Mouse (Mus musculus) left cerebral cortex, adult 9 months (tissue): ENCODE data around the gene Gpx7.
"Not testable (repeated sequence)": the region's sequence is repeated elsewhere in the genome, so short reads cannot be mapped to it uniquely, and the experiment has no call there.

Experiments used
- DNase-seq, 2 experiments: peaks; one replicate each; pipeline ENCODE4 v3.0.0; 2022; ENCODE audit warnings: low spot score in 2 of 2

Gpx7 gene

DNA sequence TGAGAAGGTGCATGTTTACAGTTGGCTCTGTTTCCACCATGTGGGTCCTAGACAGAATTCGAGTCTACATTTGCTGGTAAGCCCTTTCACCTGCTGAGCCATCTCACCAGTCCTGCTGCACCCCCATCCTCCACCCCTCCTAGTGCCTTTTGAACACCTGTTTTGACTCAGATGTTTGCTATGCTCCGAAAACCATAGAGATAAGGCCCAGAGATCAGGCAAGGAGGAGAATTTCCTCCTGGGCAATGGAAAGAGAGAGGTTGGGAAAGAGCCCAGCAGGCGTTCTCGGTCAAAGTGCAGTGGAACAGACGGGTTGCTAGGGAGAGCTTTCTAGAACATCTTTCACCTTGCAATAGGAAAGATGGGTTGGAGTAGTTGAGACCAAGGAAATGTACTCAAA, 15.6 kb downstream of the Gpx7 start:
- DNase-seq, result no peak

DNA sequence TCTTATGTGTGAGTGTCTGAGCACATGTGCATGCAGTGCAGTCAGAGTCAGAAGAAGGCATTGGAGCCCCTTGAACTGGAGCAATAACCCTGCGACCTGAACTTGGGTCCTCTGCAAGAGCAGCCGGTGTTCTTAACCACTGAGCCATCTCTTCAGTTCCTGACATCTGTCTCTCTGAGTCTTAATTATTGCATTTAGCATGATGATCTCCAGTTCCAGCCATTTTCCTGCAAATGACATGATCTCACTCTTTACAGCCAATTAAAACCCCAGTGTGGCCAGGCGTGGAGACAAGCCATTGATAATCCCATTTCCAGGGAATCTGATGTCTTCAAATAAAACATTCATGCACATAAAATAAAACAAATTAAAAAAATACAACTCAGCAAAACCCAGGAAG, 18.0 kb downstream of the Gpx7 start:
- DNase-seq, result no peak

DNA sequence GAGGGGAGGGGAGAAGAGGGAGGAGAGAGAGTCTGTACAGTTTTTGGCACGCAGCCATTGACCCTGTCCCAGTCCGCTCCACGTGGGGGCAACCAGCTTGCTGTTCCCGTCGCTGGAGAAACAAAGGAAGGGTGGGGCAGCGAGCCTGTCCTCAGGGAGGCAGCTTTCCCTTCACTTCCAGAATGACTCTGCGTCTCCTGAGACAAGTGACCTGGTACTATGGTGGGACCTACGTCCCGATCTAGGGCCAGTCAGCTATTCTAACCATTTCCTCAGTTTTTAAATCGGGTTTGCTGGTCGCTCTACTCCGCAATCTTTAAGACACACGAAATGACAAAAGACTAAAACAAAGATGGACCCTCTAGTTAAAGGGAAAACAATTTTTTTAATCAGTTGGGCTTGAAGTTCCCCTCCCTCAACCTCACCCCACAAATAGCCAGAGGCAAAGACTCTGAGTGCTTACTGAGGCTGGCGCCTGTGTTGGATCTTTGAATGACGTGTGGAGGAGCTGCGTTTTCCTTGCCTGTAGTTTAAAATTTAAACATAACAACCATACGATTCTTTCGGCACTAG, 19.0 kb downstream of the Gpx7 start:
- DNase-seq, result peak in 1 of 2 experiments; percentile 10

DNA sequence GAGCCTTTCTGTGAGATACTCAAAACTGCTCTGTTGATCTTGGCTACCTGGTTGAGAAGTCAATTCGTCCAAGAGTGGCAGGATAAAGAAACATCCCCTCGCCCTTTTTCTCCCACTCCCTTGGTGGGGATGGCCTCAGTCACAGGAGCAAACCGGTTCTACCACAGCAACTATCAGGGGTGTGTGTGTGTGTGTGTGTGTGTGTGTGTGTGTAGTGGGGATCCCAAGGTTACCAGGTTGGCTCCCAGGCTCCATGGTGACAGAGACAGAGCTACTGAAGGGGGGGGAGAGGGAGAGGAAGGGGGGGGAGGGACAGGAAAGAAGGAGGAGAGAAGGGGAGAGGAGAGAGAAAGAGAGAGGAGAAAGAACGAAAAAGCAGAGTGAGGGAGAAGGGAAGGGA, 19.7 kb downstream of the Gpx7 start:
- DNase-seq, result no peak

DNA sequence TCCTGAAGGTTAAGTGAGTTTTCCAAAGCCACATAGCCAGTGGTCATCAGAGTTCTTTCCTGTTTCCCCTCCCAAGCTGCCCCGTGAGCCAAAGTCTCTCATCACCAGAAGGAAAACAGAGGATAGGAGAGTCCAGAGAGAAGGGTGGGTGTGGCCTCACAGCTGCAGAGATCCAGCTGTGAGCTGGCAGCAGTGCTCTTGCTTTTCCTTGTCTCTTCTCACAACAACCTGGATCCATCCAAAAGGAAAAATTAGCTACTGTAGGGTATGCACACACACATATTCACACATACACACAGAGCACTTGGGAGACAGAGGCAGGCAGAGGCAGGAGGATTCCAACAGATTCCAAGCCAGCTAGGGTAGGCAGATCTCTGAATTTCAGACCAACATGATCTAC, 20.7 kb downstream of the Gpx7 start:
- no peak for DNase-seq

DNA sequence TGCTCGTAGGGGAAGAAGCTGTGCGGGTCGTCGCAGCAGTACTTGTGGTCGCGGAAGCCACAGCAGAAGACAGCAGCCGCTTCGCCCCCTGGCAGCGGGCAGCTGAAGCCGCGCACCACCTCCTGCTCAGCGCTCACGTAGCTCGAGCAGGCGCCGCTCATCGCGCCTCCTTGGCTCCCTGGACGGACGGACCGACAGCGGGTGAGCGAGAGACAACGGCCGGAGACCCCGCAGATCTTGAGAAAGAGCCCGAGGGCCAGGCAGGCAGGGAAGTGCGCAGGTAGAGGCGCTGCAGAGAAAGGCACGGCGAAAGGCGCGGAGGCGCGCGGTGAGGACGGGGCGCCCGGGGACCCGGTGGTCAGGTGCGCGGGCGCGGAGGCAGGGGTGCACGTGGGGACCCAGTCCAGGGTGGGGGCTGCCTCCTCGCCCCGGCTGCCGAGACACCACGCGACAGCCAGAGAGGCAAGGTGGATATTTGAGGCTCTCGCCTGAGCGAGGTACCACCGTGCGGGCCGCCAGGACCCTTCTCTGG, 23.5 kb downstream of the Gpx7 start, which contains the start of gene Shisal2a:
TSS of gene Shisal2a (minus strand) at position 167 of the 532 bp plus-strand sequence.
- no peak for DNase-seq

DNA sequence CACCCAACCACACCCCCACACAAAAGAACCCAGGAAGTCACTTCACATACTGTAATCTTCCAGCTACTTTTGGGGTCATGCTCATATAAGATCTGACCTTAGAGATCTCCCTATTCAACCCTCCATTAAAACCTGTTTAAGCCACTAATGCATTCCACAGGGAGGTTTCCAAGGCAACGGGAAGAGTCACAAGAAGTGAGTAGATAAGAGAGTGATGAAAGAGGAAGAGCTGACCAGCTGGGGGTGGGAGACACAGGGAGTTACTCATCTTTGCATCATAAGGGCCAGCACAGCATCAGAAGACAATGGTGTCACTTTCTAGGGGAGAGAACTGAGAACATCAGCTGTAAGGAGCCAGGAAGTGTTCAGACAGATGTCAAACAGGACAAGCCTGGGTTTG, 26.6 kb downstream of the Gpx7 start:
- DNase-seq, result no peak

DNA sequence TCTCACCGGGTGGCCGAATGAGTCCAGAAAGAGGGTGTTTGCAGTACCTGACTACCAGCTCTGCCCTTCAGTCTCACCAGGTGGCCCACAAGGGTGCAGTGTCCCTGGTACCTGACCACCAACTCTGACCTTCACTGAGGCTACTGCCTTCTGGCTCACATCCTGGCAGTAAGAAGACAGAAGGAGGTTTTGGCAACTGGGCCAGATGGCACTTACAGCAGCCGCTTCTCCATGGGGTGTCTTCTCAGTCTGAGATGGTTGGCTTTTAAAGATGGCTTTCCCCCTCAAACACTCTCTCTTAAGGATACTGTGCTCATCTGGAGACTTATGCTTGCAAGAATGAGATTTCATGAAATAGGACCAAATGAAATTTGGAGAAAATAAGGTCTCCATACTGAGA, 27.3 kb downstream of the Gpx7 start:
- no peak for DNase-seq

DNA sequence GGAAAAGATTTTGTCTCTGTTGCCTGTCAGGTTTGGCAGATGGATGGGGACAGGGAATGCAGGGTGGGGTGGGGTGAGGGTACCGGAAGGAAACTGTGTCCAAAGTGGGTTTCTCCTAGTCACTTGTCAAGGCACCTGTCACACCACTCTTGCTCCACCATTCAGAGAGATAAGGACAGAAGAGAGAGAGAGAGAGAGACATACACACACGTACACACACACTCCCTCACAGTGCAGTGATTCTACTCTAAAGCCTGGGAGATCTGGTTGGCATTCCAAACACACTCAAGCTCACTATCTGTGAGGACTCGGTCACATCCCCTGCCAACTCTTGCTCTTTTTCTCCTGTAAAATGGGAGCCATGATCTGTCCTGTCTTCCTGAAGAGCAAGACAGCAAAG, 34.6 kb downstream of the Gpx7 start:
- DNase-seq, result no peak

DNA sequence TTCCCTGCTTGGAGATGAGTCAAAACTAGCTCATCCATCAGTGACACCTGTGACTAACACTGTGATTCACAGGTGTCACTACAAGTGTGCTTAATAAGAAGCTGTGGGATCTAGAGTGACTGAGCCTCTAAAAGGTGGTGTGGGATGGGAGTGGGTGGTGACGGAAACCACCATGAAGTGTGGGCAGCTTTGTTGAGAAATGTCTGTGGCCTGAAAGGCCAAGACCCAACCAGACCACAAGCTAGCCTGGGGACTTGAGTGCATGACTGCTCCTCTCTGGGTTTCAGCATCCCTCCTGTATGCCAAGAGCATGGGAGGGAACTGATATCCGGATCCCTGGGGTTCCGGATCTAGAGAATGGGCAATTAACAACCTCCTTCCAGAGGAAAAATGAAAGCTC, 35.3 kb downstream of the Gpx7 start:
- DNase-seq, result no peak

DNA sequence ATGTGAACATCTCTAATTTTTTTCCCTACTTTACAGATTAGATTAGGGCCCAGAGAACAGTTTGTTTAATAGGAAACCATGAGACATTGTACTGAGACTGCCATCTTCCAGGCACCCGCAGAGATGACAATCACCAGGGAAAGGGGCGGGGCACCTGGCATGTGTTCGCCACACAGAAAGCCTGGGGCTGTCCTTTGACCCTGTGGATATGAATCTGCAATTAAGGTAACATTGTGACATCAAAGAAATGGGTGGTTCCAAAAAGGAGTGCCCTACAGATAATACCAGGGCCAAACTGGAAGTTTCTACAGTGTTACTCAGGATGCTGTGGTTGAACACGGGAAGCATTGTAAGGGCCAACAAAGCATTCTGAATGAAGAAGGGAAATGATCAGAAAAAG, 36.4 kb downstream of the Gpx7 start:
- DNase-seq, result no peak

DNA sequence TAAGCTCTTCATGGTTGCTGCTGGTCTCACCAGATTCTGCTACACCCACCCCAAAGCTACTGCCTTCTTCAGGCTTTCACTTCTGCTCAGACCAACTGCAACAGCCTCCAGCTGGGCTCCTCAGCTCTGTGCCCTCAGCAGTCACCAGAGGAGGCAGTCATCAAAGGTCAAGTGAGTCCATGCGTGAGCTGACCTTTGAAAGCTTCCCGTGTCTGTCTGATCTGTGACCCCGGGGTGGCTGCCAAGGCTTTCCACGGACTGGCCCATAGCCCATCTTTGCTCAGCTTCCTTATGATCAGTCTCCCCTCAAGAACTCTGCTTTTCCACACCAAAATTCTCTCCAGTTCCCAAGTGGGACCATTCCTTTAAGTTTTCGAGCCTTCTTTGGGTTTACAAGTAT, 37.5 kb downstream of the Gpx7 start:
- DNase-seq, result no peak

DNA sequence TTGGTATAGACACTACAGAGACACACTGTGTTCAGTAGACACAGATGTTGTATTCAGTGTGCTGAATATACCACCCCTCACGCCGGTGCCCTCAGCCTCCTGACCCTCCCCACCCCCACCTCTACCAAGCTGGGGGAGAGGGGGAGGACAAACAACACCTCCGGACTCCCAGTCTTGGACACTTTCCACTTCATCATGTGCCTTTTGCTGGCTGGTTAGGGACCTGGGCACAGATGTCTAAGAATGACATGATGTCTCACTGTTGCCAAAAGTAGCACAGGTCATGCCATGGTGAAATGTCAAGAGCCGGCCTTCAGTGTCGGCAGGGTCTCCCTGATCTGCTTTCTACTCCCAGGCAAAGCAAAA, 42.7 kb downstream of the Gpx7 start:
- DNase-seq, result no peak

DNA sequence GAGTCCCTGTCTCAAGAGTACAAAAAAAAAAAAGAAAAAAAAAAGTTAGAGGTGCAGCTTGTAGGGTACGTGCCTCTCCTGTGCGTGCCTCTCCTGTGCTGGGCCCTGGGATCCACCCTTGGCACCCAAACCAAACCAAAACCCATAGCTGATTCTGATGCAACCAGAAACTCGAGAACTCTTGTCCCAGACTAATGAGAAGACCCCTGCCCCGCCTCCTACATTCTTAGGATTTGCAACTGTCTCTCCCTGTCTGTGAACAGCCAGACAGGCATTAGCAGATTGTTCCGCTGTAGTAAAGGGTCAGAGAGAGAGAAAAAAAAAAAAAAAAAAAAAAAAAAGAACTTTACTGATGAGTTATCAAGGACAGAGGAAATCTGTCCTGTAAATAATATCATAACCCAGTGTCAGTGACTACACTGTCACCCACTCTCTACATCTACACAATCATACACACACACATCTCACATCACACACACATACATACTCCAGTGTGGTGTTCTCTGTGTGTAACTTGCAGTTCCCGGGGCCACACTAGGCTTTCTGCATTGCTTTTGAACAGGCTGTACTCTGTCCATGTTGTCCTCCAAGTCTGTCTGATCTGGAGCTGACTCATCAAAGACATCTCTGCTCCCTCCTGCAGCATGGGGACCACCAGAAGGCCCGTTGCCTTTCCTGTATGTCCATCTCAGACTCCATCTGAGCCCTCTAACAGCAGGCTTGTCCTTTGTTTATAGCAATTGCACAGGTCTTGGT, 43.2 kb downstream of the Gpx7 start:
- DNase-seq, result no peak

DNA sequence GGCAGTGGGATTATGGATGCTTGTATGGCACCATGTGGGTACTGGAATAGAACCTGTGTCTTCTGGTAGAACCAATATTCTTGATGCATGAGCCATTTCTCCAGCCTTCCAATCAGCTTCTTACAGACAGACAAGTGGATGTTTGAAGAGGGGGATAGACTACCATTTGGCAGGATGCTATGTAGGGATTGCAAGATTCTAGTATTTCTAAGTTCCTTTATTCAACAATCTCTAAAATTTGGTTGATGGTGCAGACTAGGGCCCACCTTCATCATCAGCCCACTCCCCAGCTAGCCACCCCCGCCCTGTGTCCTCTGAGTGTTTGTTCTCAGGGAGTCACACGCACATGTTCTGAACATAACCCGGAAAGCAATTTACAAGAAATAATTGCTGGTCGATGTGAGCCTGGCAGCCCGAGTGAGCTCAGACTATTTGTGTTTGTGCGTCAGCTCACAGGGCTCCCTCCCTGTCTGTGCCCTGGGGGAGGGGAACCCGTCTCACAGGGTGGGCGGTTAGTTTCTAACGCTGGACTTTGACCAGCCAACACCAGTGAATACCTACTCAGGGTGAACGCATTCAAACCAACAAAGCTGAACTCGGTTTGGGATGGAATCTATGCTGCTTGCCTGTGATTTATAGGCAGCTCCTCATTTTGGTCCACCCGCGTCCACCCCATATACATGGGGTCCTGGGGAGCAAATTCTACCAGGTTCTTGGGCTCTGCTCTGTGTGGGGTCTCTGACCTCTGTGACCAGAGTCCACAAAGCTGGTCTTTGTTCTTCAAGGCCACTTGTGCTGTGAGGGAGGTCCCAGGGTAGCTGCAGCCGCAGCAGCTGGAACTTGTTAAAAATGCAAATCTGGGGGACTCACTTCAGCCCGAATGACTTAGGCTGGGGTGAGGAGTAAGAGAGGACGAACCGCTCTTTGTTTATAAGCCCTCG, 44.2 kb downstream of the Gpx7 start:
- DNase-seq, result no peak

DNA sequence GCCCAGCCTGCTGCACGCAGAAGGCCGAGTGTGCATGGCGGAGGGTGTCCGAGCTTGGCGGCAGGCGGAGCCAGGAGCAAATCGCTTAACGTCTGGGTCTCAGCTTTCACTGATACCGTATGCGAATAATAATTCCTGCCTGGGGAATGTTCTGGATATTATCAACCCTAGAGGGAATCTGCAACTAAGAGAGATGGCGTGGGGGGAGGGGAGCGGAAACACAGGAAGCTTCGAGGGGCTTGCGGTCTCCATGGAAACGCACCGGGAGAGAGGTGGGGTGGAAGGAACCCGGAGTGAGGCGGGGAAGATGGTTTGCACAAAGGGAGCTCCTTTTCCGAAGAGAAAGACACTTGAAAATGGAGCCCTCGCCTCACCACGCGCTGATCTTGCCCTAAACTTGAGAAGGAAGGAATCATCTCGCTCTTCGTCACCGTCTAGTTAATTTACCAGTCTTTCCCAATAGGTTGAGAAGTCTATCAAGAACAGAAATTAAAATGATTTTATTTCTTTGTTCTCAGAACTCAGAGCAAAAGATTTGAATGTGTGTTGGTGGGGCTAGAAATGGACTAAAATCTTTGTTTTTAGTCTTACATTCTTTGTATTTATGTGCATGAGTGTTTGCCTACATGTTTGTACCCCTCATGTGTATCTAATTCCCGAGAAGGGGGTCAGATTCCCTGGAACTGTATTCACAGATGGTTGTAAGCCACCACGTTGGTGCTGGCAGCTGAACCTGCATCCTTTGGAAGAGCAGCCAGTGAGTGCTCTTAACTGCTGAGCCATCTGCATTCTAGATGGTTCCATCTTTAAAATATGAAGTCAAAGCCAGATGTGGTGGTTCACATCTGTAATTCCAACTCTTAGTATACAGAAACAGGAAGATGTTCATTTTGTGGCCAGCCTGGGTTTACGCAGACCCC, 46.4 kb downstream of the Gpx7 start:
- DNase-seq, result peak in 1 of 2 experiments; percentile 53

DNA sequence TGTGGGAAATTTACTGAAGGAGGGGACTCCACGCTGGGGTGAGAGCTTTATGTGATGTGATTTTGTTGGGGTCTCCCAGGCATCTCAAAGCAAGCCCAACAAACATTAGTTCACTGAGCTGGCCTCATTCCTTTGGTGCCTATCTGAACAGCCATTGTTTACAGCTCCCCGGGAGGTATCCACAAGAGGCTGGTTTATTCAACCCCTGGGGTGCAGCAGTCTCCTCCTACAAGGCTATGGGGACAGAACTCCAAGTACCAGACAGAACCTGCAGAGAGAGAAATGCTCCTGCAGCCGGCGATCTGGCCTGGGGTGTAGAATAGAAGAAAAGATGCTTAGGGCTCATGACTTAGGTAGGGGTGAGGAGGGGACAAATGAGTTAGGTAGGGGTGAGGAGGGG, 48.3 kb downstream of the Gpx7 start:
- no peak for DNase-seq

DNA sequence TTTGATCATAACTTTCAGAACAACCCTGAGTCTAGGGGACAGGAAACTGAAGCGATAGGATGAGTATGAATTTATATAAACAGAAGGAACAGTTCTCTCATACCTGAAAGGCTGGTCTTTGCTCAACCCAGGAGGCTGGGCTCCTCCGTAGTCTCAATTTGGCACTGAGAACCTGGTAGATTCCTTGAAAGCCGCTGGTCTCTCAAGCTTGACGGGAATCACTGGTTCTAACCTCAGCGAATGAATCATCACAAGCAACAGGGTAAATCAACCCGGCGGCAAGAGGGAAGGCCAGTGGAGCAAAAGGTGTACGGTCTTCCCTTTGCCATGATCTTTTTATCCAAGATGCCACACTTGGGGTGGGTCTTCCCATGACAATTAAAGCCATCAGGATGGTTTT, 49.3 kb downstream of the Gpx7 start:
- DNase-seq, result no peak

DNA sequence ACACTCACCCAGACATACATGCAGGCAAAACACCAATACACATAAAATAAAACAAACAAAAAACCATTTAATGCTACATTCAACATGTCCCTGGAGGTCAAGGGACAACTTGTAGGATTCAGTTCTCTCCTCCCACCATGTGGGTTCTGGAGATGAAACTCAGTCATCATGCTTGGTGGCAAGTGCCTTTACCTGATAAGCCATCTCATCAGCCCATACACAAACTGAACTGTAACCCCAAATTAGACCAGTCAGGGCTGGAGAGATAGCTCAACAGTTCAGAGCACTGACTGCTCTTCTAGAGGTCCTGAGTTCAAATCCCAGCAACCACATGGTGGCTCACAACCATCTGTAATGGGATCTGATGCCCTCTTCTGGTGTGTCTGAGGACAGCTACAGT, 53.2 kb downstream of the Gpx7 start:
- not testable (repeated sequence) for DNase-seq

DNA sequence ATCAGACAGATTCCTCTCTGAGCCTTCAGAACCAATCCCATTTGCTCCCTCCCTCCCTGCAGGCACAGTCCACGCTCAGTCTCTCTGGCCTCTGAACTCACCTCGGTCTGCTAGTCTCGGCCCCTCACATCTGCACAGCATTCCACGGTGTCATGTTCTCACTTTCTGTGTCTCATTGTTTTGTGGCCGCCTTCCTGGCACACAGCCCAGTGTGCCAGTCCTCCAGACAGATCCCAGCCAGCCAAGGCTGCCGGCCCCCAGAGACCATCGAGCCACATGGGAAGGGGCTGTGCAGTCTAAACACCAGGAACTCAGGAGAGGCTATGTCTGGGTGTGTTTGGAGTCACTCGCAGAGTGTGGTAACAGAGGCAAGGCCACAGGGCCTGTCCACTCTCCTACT, 55.9 kb downstream of the Gpx7 start:
- no peak for DNase-seq
